Mouse (Mus musculus) lung, embryonic 14.5 days (tissue): ENCODE results near the gene Slc39a13. TPM values are rescaled to one million over a fixed set of nuclear protein-coding genes. Genes with fewer than 3 reads are reported as not detected.

Experiments
- ATAC-seq: fragments of 200-750 bp; cut with Nextera tagmentation; 2 replicates; pipeline ENCODE4 v1.8.0; 2017; ENCODE audit warnings: mild to moderate bottlenecking, moderate TSS enrichment, moderate library complexity; ENCODE audit not compliant: insufficient read depth
- DNase-seq: peaks from one replicate; pipeline ENCODE4 v3.0.0-alpha.2; 2015
- H3K27ac ChIP-seq: fragments of 300-500 bp; sonication (generic); 2 replicates; pipeline ENCODE4 v1.5.1; 2014; ENCODE audit warnings: low read depth, mild to moderate bottlenecking, moderate library complexity
- H3K27me3 ChIP-seq: fragments of 300-500 bp; sonication (generic); 2 replicates; pipeline ENCODE4 v1.6.1; 2014; ENCODE audit warnings: low read length, control low read depth; ENCODE audit not compliant: insufficient read depth
- H3K36me3 ChIP-seq: fragments of 300-500 bp; sonication (generic); 2 replicates; pipeline ENCODE4 v1.6.1; 2014; ENCODE audit warnings: control low read depth; ENCODE audit not compliant: insufficient read depth
- H3K4me1 ChIP-seq: fragments of 300-500 bp; sonication (generic); 2 replicates; pipeline ENCODE4 v1.6.1; 2014; ENCODE audit warnings: antibody characterized with exemption, control low read depth; ENCODE audit not compliant: insufficient read depth
- H3K4me2 ChIP-seq: fragments of 300-500 bp; sonication (generic); 2 replicates; pipeline ENCODE4 v1.6.1; 2014; ENCODE audit warnings: mild to moderate bottlenecking
- H3K4me3 ChIP-seq: fragments of 300-500 bp; sonication (generic); 2 replicates; pipeline ENCODE4 v1.5.1; 2014; ENCODE audit warnings: low read depth, low read length
- H3K9ac ChIP-seq: fragments of 300-500 bp; sonication (generic); 2 replicates; pipeline ENCODE4 v1.6.1; 2014
- H3K9me3 ChIP-seq: fragments of 300-500 bp; sonication (generic); 2 replicates; pipeline ENCODE4 v1.6.1; 2016; ENCODE audit warnings: low read depth, low read length, control low read depth
- CTCF ChIP-seq: IDR thresholded peaks from 2 replicates; pipeline ENCODE4 v1.5.1; 2016; ENCODE audit warnings: antibody characterized with exemption, low read depth
- WGBS: fragments of 180-500 bp; shearing (Covaris S2); extraction: QIAGEN DNeasy Blood & Tissue Kit; methylation state at CpG from one replicate; pipeline ENCODE4 v1.1.7; 2014; 5-methylcytosine and 5-hydroxymethylcytosine counted together
- polyA plus RNA-seq: library from polyadenylated mRNA; unstranded; fragments of >200 nt; fragmentation: Nextera tagmentation; extraction: Ambion mirVana; gene quantifications from 2 replicates; pipeline ENCODE4 v1.2.1, GENCODE M21; 2014

Gene Slc39a13
- polyA plus RNA-seq, 1 experiment from 2014 or later, result 33.3 TPM

GRCm38 (mm10) chr2:91077957-91078313 lies 7.7 kb upstream of the Slc39a13 start:
- Histone ChIP-seq H3K36me3 (no peaks in the 10 kb centered on the region), H3K4me2 (peak overlapping the region; percentile 91), H3K4me1 (no peaks in the 10 kb centered on the region), H3K9ac (peak overlapping the region; percentile 69; the same call in 1 of the 2 replicates), H3K9me3 (no peaks in the 10 kb centered on the region), H3K27ac (no peak overlapping the region), H3K27me3 (no peaks in the 10 kb centered on the region), H3K4me3 (peak overlapping the region; percentile 51)
- DNase-seq, result no peak
- no peak for TF ChIP-seq CTCF
- 16% methylated on average over 12 of the region's 12 CpGs for WGBS
- no peak for ATAC-seq

GRCm38 (mm10) chr2:91072092-91072491 lies 1.9 kb upstream of the Slc39a13 start:
- H3K4me3 ChIP-seq, result no peak overlapping the region
- ATAC-seq (no peak), DNase-seq (no peak)
- H3K27me3 ChIP-seq, result no peaks in the 10 kb centered on the region
- H3K36me3 ChIP-seq, result 0 out of 2 replicates have a peak, but pooled peaks cover 4% of the 10 kb centered on the region
- H3K9ac ChIP-seq, result no peak overlapping the region; the same call in 1 of the 2 replicates
- no peak overlapping the region for H3K27ac ChIP-seq
- 6% methylated on average over 1 of the region's 1 CpGs for WGBS
- no peak for TF ChIP-seq CTCF
- no peaks in the 10 kb centered on the region for H3K9me3 ChIP-seq
- H3K4me2 ChIP-seq, result no peak overlapping the region
- peaks cover 6% of the 10 kb centered on the region; the same call in 1 of the 2 replicates for H3K4me1 ChIP-seq

GRCm38 (mm10) chr2:91071059-91071458 lies 842 bp upstream of the Slc39a13 start:
- ATAC-seq (no peak), DNase-seq (no peak)
- 81% methylated on average over 10 of the region's 10 CpGs for WGBS
- Histone ChIP-seq H3K9me3 (no peaks in the 10 kb centered on the region), H3K4me2 (peak overlapping the region; percentile 86), H3K9ac (peak overlapping the region; percentile 57), H3K27me3 (no peaks in the 10 kb centered on the region), H3K4me1 (peaks cover 6% of the 10 kb centered on the region; the same call in 1 of the 2 replicates), H3K4me3 (peak overlapping the region; percentile 58), H3K27ac (peak overlapping the region; percentile 82), H3K36me3 (peaks cover 11% of the 10 kb centered on the region)
- TF ChIP-seq CTCF, result no peak

GRCm38 (mm10) chr2:91069306-91070000 lies 764 bp downstream of the Slc39a13 start:
- Histone ChIP-seq H3K4me2 (peak overlapping the region; percentile 86), H3K4me1 (peaks cover 6% of the 10 kb centered on the region; the same call in 1 of the 2 replicates), H3K27ac (peak overlapping the region; percentile 82), H3K4me3 (peak overlapping the region; percentile 58), H3K36me3 (peaks cover 25% of the 10 kb centered on the region), H3K9me3 (no peaks in the 10 kb centered on the region), H3K27me3 (no peaks in the 10 kb centered on the region), H3K9ac (peak overlapping the region; percentile 57)
- DNase-seq (peak; percentile 52), ATAC-seq (peak; percentile 9; the same call in 1 of the 2 replicates)
- no peak for TF ChIP-seq CTCF
- 4% methylated on average over 14 of the region's 14 CpGs for WGBS

GRCm38 (mm10) chr2:91068872-91069165 lies 1.4 kb downstream of the Slc39a13 start:
- Histone ChIP-seq H3K9me3 (no peaks in the 10 kb centered on the region), H3K4me2 (peak overlapping the region; percentile 86), H3K27ac (no peak overlapping the region), H3K4me3 (peak overlapping the region; percentile 58), H3K36me3 (peaks cover 31% of the 10 kb centered on the region), H3K4me1 (peaks cover 6% of the 10 kb centered on the region; the same call in 1 of the 2 replicates), H3K9ac (peak overlapping the region; percentile 57; the same call in 1 of the 2 replicates), H3K27me3 (no peaks in the 10 kb centered on the region)
- 41% methylated on average over 6 of the region's 6 CpGs for WGBS
- no peak for TF ChIP-seq CTCF
- DNase-seq (no peak), ATAC-seq (no peak)

- DNase-seq (no peak), ATAC-seq (no peak)
- 0 out of 2 replicates have a peak overlapping the region, but pooled peaks have one; percentile 58 for H3K4me3 ChIP-seq
- peaks cover 36% of the 10 kb centered on the region for H3K36me3 ChIP-seq
- no peaks in the 10 kb centered on the region for H3K27me3 ChIP-seq
- 52% methylated on average over 13 of the region's 13 CpGs for WGBS
- H3K9me3 ChIP-seq, result no peaks in the 10 kb centered on the region
- H3K27ac ChIP-seq, result no peak overlapping the region
- peak overlapping the region; percentile 86 for H3K4me2 ChIP-seq
- no peak for TF ChIP-seq CTCF
- peaks cover 6% of the 10 kb centered on the region; the same call in 1 of the 2 replicates for H3K4me1 ChIP-seq
- no peak overlapping the region for H3K9ac ChIP-seq
Observed at GRCm38 (mm10) chr2:91068162-91068871, 1.9 kb downstream of the Slc39a13 start.

- peaks cover 53% of the 10 kb centered on the region for H3K36me3 ChIP-seq
Observed at GRCm38 (mm10) chr2:91066455-91066854, 3.8 kb downstream of the Slc39a13 start.

More at GRCm38 (mm10) chr2:91066455-91066854, 3.8 kb downstream of the Slc39a13 start:
- no peaks in the 10 kb centered on the region for H3K9me3 ChIP-seq
- peaks cover 6% of the 10 kb centered on the region; the same call in 1 of the 2 replicates for H3K4me1 ChIP-seq
- no peak overlapping the region for H3K9ac ChIP-seq
- H3K4me3 ChIP-seq, result no peak overlapping the region
- WGBS, result 82% methylated on average over 3 of the region's 3 CpGs
- no peak overlapping the region for H3K4me2 ChIP-seq
- H3K27me3 ChIP-seq, result no peaks in the 10 kb centered on the region
- DNase-seq (no peak), ATAC-seq (no peak)
- no peak for TF ChIP-seq CTCF
- no peak overlapping the region for H3K27ac ChIP-seq
